Mouse (Mus musculus): Measurements from ENCODE around the gene Tigd3. TPM values are rescaled to one million over a fixed set of nuclear protein-coding genes. Genes with fewer than 3 reads are reported as not detected.

Tigd3 gene
- total RNA-seq (2021) = 1 to 10 TPM; 1.1 to 1.2 TPM

DNA sequence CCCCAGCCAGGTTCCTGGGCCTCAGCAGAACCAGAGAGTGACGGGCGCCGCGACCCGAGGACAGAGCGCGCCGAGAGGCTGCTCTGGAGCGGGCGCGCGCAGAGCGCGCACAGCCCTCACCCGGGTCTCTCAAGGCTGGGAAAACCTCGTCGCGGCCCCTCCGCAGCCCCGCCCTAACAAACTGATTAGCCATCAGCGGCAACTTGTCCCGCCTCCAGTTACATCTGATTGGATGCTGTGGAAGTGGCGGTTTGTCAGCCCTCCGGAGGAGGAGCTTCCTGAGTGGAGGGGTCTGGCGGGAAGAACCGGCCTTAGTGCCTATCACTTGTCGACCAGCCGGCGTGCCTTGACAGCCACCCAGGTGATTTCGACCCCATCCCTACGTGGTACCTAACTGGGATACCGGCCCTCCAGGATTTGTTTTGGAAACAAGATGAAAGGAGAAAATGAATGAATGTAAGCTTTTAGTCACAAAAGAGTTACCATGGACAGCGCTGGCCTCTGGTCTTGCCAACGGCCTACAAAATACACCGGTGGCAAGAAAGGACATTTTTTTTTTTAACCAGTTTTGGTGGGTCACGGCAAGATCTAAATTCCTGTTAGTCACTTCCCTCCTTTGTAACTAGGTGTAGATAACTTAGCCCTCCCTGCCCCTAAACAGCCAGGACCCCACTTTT, at the start of gene Tigd3:
Gene Tigd3, minus strand, starts transcription at position 148 of the 677 bp plus-strand sequence.
- peak; percentile 97 for DNase-seq
- intact Hi-C loops (cut with DNase I) = loop anchor here (2.0 kb wide), 1 partner anchor 17 kb away; no protein-coding TSS in a partner anchor

- intact Hi-C loops (cut with DNase I) = no loop called here
- DNase-seq = no peak
Measured at GRCm38 (mm10) chr19:5943404-5943803, 49.5 kb upstream of the Tigd3 start.

- DNase-seq = no peak
- intact Hi-C loops (cut with DNase I) = no loop called here
Measured at GRCm38 (mm10) chr19:5942581-5942980, 48.6 kb upstream of the Tigd3 start.

- no peak for DNase-seq
- intact Hi-C loops (cut with DNase I) = loop anchor here (2.0 kb wide), 1 partner anchor 16 kb away; the partner anchor contains the start of gene Cdc42ep2
Measured at GRCm38 (mm10) chr19:5940656-5941055, 46.7 kb upstream of the Tigd3 start.

- intact Hi-C loops (cut with DNase I) = loop anchor here (2.0 kb wide), 1 partner anchor 15 kb away; the partner anchor contains the start of gene Cdc42ep2
- peak; percentile 82 to 86 for DNase-seq
Measured at GRCm38 (mm10) chr19:5940173-5940572, 46.2 kb upstream of the Tigd3 start.

DNA sequence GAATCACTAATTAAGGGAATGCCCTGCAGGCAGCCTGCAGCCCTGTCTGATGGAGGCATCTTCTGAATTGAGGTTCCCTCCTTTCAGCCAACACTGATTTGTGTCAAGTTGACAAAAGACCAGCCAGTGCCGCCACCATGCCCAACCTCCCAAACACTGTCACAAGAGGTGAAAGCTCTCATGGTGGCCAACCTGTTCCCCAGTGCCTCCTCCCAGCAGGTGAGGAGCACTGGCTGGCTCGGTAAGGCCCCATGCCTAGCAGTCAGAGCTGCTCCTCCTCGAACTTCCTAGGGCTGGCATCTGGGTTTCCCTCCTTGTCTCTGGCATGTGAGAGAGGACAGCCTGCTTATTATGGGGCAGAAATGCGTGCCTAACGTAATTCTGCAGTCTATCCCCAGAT, 45.8 kb upstream of the Tigd3 start:
- intact Hi-C loops (cut with DNase I) = loop anchor here (2.0 kb wide), 1 partner anchor 15 kb away; the partner anchor contains the start of gene Cdc42ep2
- DNase-seq = no peak

DNA sequence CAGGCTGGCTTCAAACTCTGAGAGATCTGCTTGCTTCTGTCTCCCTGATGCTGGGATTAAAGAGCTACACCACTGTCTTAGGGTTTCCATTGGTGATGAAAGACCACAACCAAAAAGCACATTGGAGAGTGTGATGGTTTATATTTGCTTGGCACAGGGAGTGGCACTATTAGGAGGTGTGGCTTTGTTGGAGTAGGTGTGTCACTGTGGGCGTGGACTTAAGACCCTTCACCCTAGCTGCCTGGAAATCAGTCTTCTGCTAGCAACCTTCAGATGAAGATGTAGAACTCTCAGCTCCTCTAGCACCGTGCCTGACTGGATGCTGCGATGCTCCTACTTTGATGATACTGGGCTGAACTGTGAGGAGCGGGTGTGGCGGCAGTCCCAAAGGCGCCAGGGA, 44.6 kb upstream of the Tigd3 start:
- intact Hi-C loops (cut with DNase I) = no loop called here
- DNase-seq = no peak

GRCm38 (mm10) chr19:5937836-5938406, 44.0 kb upstream of the Tigd3 start:
- peak in 1 of 2 experiments; percentile 46 for DNase-seq
- intact Hi-C loops (cut with DNase I) = no loop called here

DNA sequence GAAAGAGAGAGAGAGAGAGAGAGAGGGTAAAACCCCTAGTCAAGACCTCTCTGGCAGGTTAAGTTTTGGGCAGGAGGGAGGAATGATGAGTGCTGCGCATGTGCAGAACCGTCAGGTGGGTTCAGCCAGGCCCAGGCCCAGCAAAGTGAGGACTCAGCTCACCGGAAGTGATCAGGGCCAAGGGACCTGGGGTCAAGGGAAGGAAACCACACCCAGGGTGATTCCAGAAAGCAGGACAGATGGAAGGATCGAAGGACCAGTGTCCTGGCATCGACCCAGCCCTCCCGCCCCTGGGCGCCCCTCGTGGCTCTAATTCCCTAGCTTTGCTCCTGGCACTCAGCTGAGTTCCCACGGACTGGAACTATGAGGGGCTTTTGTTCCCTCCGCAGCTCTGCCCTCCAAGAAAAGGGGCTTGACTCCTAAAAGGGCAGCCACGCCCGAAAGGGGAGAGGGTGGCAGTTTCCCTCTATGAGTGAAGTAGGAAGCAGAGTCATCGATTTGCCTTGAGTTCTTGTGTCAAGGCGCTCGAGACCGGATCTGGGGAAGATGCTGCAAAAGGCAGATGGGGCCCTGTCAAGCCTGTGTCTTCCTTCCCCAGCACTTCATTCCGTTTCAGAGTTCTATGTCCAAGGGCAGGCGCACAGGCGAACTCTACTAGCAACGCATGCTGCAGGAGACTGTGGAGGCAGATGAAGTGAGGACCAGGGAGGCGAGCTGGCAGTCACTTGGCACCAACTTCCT, 43.3 kb upstream of the Tigd3 start:
- no peak for DNase-seq
- intact Hi-C loops (cut with DNase I) = no loop called here

DNA sequence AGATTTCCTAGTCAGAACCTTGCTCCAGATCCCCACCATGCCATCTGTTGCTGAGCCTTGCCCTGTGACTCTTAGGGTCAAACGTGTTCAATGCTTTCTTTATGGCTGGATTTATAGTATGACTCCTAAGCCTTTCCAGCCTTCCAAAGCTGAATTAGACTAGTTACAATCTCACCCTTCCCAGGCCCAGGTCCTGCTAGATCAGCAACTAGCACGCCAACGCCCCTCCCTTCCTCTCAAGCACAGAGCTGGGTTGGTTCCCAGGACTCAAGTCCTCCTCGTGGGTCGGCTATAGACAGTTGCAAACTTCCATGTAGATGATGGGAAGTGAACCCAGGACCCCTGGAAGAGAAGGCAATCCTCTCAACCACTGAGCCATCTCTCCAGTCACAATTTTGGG, 41.7 kb upstream of the Tigd3 start:
- intact Hi-C loops (cut with DNase I) = no loop called here
- peak; percentile 61 to 64 for DNase-seq

- intact Hi-C loops (cut with DNase I) = no loop called here
- DNase-seq = peak; percentile 77 to 81
Measured at GRCm38 (mm10) chr19:5935266-5935665, 41.3 kb upstream of the Tigd3 start.

DNA sequence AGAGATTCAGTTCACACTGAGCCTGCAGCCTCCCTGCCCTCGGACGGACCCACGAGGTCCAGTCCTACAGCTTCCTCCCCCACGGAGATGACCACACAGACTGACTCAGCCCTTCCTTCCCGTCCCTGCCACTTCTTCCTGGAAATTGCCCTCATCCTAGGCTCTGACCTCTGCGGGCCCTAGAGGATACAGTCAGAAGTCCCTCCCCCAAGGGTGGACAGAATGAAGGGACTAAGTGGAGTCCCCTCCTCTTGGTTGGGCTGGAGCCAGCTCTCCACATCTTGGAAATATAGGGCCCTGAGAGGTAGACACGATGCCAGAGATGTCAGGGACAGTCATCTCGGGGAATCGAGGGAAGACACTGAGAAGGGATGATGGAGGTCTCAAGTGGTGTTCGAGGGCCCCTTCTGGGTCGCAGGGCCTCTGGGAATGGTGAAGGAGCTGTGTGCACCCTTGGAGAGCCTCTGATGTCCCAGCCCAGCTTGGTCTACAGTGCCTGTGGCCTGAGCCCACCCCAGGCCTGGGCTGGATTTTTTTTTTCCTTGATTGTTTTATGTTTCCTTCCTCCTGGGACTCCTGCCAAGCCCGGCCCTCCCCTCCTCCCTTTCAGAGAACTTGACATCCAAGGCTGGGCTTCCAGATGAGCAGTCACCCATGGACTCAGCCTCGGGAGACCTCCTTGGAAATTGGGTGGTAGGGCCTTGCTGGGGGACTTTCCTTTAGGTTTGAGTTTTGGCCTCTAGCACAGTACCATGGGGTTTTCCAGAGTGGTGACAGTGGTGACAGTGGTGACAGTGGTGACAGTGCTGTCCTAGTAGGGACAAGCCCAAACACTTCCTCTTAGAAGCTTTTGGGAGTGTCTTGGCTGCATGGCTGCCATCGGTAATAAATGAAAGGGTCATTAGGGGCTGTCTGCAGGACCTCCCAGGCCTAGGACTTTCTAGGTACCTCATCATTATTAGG, 36.0 kb upstream of the Tigd3 start:
- peak; percentile 81 for DNase-seq
- intact Hi-C loops (cut with DNase I) = no loop called here

GRCm38 (mm10) chr19:5928546-5928945, 34.6 kb upstream of the Tigd3 start:
- intact Hi-C loops (cut with DNase I) = no loop called here
- DNase-seq = no peak

GRCm38 (mm10) chr19:5928104-5928503, 34.2 kb upstream of the Tigd3 start:
- intact Hi-C loops (cut with DNase I) = no loop called here
- no peak for DNase-seq

DNA sequence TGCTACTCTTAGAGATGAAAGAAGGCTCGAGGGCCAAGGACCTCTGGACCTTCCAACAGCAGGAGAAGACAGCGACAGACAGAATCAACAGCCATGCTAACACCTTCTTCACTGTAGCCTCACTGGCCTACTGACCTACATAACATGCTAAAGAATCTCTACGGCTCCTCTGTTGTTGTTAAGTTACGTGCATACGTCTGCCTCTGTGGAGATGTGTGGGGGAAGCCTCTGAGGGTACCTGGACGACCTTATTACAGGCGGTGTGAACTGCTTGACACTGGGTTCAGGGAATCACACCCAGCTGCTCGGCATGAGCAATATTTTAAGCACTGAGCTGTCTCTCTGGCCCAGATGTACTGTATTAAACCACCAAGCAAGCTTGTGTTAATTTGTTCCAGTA, 33.6 kb upstream of the Tigd3 start:
- intact Hi-C loops (cut with DNase I) = no loop called here
- no peak for DNase-seq

- intact Hi-C loops (cut with DNase I) = no loop called here
- peak in 1 of 2 experiments; percentile 24 for DNase-seq
Measured at GRCm38 (mm10) chr19:5927026-5927425, 33.1 kb upstream of the Tigd3 start.

- intact Hi-C loops (cut with DNase I) = loop anchor here (2.0 kb wide), 1 partner anchor 15 kb away; no protein-coding TSS in a partner anchor
- DNase-seq = peak; percentile 30 to 43
Measured at GRCm38 (mm10) chr19:5925311-5925855, 31.4 kb upstream of the Tigd3 start.

GRCm38 (mm10) chr19:5924713-5925093, 30.8 kb upstream of the Tigd3 start, which contains the start of gene Cdc42ep2:
Gene Cdc42ep2 (minus strand): TSS chr19:5924816.
- DNase-seq = peak; percentile 97 to 98
- intact Hi-C loops (cut with DNase I) = loop anchor here (1.0 to 2.0 kb wide), 2 partner anchors 16 to 32 kb away; no protein-coding TSS in a partner anchor

DNA sequence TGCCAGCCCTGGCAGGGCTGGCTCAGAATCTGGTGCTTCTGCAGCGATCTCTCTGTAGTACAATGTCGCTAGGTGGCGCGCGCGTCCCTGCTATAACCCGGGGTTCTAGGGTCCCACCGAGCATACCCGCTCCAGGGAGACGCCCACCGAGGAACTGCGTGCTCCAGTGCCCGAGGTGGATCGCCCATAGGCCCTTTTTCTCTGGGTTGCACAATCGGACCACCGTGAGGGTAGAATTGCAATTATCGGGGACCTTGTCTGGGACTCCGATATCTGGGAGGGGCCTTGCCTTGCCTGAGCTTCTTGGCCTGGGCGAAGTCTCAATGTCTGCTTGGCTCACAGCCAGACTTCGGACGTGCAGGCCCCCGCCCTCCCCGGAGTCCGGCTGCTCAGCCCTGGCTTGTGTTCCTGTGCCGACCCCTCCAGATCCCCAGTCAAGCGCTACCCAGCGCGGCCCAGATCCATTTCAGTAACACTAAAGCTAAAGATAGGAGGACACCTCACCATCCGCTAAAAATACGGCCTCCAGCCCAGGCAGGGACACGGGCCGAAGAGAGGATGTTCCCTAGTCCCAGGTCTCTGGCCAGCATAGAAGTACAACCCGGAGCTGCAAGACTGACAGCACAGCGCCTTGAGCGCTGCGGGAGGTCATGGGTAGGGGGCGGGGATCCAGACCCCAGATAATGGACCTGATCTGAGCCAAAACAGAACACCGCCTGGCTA, 30.2 kb upstream of the Tigd3 start:
- intact Hi-C loops (cut with DNase I) = loop anchor here (1.0 to 2.0 kb wide), 2 partner anchors 17 to 32 kb away; no protein-coding TSS in a partner anchor

More for the DNA sequence above, 30.2 kb upstream of the Tigd3 start:
- DNase-seq = peak; percentile 95 to 97
